Mouse (Mus musculus): ENCODE results near the gene Plcb2.

Plcb2 gene

DNA sequence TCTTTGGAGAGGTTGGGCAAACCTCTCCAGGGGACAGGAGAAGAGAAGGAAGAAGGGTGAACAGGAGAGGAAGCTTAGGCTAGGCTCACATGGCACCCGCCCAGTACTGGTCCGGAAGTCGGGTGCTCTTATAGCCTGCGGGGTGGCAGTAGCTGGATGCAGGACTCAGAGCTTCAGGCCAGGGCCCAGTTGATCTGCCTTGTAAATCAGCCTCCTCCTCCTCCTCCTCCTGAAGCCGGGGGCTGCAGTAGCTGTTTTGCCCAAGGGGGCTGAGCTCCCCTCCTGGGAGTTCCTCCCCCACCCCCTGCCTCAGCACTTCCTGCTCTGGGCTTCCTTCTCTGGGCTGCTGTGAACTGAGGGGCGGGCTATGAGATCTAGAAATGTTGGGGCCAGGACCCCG is at the start of gene Plcb2:
TSS of gene Plcb2 (minus strand) at position 102 of the 400 bp plus-strand sequence.
- no peak for DNase-seq (ENCODE audit: low spot score)

DNA sequence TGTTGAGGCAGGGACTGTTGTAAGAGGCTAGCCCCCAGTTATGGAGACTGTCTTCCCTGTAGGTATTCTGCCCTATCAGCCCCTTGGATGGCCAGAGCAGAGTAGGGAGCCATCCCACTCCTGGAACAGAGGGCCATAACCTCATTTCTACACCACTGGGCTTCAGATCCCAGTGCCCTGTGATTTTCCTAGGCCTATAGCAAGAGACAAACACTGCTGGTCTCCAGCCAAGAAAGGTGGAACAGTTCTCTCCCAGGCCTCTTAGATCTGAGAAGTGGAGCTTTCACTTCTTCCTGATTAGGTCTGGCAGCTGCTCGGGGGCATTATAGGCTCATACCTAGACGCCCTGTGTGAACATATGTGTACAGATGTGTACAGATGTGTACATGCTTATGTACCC is 48.1 kb upstream of the Plcb2 start:
- DNase-seq (ENCODE audit: low spot score): no peak

DNA sequence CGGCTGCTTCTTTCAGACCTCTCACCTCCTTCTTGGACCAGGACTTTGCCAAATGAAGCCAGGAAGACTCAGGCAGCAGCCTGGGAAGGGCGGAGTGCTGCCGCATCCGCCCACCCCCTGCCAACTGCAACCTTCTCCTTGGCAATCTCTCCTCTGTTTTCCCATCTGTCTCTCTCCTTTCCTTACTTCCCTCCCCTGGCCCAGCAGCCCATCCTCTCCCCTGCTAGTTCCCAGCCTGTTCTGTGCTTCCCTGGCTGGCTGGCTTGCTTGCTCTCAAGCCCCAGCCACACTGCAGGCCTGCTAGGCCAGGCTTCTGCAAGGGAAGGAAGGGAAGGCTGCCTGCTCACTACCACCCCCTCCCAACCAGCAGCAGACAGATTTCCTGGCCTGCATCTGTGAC is 47.6 kb upstream of the Plcb2 start:
- no peak for DNase-seq (ENCODE audit: low spot score)

DNA sequence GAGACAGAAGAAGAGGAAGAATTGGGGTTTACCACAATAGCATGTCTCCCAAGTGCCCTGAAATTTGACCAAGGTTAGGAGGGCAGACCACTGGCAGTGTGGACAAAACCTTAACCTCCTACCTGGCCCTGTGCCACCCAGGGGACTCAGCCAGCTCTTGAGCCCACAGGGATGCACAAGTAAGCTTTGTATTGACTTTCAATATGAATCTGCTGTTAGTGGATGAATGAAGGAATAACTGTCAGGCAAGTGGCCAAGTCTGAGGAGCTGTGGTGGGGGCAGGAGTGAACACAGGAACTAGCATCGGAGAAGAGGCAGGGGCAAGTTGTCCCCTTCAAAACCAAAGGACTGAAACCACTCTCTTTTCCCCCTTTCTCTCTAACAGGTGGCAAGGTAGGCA is 47.2 kb upstream of the Plcb2 start:
- DNase-seq (ENCODE audit: low spot score): no peak

DNA sequence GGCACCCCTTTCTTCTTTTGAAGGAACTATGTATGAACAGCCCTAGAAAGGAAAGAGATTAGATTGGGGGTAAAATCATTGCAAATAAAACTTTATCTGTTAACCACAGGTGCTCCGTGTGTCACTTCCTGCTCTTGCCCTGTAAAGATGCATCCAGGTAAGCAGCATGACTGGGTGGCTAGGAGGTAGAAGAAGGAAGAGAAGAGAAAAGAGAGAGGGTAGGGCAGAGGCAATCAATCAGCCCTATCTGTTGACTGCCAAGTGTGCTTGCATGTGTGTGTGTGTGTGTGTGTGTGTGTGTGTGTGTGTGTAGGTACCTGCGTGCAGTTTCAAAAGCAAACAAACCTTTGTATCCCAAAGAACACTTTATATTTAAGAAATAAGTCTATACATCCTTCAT is 46.3 kb upstream of the Plcb2 start:
- DNase-seq (ENCODE audit: low spot score): no peak

DNA sequence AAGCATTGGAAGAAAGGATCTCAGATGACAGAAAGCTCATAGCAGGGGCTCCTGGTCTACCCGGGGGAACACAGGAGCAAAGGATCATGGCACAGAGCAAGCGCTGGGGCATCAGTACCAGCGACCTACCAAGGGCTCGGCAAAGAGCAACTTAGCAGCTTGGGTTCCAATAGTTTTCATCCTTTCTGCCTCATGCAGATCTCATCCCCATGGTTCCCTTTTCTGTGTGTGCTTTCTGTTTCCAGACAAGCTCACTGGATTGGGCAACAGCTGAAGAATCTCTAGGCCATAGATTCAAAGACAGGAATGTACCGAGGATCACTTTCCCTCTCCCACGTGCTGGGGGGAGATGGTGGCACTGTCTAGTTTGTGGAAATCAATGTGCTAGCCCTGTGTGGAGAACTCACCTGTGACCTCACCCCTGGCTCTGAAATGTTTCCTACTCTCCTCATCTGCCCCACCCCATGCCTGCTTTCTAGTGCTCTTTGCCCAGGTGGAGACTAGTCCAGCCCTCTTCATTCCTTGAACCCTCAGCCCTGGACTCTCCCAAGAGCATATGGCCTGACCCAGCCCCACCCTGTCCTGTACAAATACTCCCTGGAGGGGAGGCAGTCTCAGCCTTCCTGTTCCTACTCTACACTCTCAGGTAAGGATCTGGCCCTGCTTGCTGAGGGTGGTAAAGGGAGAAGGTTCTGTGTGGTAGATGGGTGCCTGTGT is 44.1 kb upstream of the Plcb2 start, which contains the start of gene Phgr1:
TSS of gene Phgr1 (plus strand) at position 612 of the 717 bp plus-strand sequence.
- DNase-seq (ENCODE audit: low spot score): no peak

DNA sequence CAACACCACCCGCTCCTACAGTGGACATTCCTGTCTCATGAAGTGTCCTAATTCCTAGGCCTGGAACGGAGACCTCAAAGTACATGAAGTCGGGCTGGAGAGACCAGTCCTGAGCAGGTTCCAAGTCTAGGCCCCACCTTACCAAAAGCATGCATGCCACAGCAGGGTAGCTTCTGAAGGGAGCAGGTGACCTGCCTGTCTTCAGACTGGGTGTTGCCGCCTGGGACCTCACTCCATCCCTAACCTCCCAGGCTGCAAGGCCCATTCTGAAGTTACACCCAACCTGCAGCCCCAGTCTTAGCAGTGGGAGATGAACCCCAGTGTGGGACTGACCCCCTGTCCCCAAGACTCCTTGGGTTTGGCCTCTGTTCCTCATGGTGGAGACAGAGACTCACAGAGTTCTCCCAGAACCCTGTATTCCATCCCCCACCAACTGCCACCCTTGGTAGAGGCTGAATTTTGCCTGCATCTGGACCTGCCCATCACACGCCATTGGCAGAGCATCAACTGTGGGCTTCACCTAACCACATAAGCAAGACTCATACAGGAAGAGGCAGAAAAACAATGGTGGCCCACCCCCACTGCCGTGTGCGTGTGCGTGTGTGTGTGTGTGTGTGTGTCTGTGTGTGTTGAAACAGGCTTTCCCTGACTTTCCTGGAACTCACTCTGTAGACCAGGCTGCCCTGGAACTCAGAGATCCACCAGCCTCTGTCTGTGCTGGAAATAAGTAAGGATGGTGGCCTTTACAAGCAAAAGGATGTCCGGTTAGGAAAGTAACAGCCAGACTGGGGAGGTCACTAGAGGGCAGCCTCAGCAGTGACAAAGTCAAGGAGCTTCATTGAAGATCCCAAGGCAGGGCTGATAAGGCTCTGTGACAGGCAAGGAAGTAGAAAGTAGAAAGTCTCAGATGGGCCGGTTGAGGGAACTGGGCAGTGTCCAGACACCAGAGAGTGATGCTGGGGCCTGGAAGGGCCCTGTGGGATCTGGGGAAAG is 38.1 kb upstream of the Plcb2 start:
- no peak for DNase-seq (ENCODE audit: low spot score)

DNA sequence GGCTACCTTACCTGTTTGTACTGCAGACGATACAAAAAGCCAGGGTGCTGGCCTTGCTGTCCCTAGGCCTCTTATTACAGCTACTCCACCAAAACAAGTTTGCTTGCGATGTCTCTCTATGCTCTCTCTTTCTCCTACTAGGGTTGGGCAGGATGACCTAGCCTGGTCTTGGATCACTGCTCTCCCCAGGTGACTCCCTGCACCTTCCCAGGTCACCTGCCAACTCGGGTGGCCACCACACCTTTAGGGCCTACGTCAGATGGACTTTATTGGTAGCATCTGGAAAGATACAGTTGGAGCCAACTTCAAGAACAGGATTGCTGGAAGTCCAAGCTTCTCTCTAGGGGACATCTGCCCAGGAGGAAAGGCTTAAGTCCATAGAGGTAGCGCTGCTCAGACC is 36.6 kb upstream of the Plcb2 start:
- DNase-seq (ENCODE audit: low spot score): no peak

DNA sequence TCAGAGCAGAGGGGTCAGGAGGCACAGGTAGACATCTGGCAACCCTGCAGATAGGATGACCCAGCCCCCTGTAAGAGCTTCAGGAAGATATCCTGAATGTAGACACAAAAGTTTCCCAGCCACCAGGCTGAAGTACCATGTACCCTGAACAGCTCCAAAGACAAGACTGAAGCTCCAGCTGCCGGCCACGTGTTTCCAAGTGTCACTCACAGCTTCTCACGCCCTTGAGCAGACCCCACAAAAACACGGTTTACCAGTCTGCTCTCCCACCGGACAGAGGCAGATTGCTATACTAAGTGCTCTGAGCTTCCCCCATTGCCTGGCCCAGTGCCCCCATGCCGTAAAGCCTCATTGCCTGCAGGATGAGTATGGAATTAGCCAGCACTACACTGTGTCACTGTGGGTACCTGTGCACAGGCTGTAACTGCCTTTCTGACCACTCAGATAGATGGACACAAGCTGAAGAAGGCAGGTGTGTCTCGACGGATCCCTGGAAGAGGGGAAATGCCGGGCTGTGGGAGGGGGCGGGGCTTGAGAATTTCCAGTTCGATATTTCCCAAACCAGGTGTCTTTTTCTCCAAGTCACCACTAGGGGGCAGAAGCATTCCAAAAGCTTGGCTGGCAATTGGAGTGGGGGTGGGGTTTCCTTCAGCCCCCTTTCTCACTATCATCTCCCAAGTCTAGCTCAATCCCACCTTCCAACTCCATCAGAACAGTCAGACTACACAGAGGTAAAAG is 36.0 kb upstream of the Plcb2 start:
- DNase-seq (ENCODE audit: low spot score): peak; percentile 82

DNA sequence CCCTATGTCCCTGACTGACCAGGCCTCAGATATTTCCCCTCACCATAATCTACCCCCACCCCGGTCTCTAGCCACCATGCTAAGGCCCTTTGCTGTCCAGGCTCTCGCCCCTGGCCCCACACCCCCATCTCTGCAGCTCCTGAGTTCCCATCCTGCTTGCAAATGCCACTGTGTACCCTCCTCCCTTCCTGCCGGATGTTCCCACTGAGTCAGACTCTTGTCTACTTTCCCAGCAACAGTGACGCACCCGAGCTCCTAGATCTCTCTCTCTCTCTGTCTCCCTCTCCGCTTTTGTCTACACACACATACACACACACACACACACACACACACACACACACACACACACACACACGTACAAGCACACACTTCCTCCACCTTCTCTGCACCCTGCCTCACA is 35.2 kb upstream of the Plcb2 start:
- no peak for DNase-seq (ENCODE audit: low spot score)

DNA sequence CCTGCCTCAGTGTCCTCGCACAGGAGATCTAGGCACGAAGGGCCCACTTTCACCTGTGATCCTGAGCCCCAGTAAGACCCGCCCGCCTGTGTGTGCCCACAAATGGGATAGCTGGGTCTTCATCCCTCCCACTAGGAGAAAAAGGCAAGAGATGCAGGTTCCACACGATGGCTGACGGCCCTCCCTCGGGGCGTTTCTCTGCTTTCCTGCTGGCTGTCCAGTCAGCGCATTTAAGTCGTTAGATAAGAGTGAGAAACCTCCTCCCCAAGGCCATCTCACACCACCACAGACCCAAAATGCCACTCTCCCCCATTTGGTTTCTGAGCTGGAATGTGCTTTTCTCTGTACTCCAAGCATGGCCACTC is 34.5 kb upstream of the Plcb2 start:
- DNase-seq (ENCODE audit: low spot score): no peak

DNA sequence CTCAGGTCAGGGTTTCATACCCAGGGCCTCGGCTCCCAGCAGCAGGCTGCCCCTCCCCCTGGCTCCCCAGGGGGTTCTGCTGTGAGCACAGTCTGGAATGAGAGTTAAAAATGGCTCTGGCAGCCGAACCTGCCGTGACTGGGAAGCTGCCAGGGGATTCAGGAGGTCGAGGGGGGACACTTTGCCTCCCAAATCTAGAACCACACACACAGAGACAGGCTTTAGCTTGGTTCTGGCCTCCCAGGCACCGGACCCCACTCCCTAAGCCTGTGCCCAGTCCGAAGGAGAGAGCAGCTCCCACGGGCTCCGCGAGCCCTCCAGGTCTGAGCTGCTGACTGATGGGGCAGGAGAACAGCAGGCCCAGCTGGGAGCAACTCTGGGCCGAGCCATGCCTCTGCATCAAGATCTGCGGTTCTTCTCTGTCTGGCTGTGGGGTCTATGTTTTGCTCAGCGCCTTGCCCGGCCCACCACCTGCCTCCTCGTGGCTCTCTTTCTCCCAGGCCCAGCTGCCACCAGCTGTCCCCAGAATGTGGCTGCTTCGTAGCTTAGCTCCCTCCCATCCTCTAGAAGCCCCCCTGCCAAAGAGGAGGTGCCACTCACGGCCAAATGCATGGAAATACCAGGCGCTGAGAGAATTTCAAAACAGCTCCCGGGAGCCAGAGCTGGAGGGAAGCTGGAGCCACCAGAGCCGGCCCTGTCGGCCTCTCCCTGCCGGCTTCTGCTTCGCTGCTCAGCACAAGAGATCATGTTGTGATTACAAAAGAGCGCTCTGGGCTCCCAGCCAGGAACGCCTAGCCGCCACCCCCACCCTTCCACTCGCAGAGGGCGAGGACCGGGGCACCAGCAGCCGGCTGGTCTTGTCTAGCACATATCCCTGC is 33.9 kb upstream of the Plcb2 start, which contains the start of gene Ccdc9b:
TSS of gene Ccdc9b (minus strand) at position 756 of the 878 bp plus-strand sequence.
- peak; percentile 70 for DNase-seq (ENCODE audit: low spot score)

DNA sequence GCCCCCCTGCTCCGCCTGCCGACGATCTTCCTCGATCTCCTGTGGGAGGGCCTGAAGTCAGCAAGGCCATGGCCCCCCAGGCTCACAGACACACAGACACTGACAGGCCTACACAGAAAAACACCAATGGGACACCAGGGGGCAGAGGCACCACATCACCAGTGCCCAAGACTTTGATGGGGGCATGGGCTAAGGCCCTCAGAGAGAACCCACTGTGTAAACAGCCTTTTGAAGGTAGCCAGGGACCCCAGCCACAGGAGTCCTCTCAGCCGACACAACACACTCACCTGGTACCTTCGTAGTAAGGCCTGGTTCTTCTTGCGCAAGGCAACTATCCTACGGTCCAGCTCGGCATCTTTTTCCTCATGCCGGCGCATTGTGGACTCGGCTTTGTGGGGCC is 33.1 kb upstream of the Plcb2 start:
- DNase-seq (ENCODE audit: low spot score): no peak

DNA sequence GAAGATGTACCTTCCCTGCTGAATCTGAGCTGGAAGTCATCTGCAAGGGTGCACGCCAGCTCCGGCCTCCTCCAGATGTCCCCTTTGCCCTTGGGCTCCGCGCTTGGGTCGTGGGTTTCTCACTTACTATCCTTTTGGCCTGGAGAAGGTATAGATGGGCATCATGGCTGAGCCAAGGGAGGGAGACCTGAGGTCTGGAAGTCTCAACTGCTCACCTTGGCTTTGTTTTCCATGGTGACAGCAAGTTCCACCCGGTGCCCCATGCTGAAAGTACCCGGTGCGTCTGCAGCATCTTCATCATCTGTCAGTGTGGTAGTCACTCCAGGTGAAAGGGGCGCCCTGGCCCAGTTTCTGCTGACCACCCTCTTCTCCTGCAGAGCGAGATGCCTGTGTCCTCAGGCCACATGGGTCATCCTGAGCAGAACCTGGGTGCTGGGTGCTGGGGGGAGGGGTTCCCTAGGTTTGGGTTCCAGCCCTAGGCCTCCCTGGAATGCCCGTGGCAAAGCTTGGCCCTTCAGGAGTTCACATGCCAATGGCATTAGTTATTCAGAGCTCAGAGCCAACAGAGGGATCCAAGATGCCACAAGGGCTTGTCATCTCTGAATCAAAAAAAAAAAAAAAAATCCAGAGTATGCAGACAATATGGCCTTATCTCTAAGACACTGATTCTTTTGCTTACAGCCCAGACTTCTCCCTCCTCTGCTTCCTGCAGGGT is 32.2 kb upstream of the Plcb2 start:
- DNase-seq (ENCODE audit: low spot score): no peak

DNA sequence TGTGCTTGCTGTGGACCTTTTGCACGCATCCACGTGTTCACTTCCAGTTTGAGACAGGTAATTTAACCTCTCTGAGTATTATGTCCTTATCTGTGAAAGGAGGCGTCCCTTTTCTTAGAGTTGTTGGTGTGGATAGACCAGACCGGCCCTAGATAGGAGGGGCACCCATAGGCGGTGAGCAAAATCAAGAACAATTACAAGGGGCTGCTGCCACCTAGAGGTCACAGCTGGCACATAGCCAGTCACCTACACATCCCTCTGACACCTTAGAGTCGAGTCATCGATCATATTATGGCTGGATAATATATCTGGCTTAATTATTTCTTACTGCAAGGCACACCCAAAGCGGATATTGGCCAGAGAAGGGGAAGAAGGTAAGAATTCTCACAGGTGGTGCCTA is 31.6 kb upstream of the Plcb2 start:
- peak; percentile 87 for DNase-seq (ENCODE audit: low spot score)

DNA sequence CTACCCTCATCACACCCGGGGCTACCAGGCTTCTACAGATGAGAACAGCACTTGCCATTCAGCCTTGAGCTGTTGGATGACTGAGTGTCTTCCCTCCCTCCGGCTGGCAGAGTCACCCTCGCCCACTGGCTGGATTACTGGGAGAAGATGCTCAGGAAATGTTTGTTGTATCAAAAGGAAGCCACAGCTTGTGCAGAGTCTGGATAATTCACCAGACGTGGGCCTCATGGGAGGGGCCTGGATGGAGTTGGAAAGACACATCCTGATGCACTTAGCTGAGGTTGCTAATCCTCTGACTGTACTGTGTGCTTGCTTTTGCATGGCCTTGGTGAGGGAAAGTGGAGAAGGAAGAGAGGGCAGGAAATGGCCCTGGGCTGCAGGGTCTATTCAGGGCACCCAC is 27.9 kb upstream of the Plcb2 start:
- no peak for DNase-seq (ENCODE audit: low spot score)

DNA sequence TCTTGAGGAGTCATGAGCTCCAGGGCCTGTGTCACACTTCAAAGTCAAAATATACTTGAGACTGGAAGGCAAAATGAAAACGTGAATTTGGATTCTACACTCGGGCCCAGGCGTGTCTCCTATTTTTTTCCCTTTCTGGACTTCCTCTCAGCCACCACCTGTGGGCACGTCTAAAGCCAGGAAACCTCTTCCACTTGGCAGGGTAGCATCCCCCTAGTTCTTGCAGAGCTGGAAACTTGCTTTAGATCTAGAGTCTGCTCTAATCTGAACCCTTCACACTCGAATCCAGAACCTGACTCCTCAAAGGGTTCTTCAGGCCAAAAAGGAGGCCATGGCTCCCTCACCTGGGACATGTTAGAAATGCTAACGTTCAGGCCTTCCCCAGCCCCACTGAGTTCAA is 27.2 kb upstream of the Plcb2 start:
- no peak for DNase-seq (ENCODE audit: low spot score)

DNA sequence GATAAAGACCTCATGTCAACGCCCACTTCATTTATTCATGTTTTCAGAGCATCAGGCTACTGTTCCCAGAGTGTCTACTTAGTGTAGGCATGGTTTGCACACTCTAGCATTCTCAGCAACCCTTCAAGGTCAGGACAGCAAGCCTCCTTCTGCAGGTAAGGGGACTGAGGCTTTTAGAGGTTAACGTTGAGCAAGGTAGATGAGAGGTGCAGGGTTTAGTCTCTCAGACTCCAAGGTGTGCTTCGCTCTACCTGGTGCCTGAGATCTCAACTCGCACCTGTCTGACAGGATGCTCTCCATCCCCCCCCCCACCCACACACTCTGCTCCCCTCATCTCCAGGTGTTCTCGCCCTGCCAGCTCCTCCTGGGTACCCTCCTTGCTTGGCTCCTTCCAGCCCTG is 25.9 kb upstream of the Plcb2 start:
- DNase-seq (ENCODE audit: low spot score): no peak

DNA sequence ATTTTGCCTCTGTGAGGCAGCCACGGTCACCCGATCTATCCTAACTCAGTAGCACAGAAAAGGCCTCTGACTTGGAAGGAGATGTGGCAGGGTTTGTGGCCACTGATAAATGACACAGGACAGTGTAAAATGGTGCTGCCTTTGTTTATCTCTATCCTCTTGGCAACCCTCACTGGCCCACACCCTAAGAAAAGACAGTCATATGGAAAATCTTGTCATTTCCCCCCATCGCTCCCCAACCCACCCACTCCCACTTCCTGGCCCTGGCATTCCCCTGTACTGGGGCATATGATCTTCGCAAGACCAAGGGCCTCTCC is 24.5 kb upstream of the Plcb2 start:
- DNase-seq (ENCODE audit: low spot score): no peak

DNA sequence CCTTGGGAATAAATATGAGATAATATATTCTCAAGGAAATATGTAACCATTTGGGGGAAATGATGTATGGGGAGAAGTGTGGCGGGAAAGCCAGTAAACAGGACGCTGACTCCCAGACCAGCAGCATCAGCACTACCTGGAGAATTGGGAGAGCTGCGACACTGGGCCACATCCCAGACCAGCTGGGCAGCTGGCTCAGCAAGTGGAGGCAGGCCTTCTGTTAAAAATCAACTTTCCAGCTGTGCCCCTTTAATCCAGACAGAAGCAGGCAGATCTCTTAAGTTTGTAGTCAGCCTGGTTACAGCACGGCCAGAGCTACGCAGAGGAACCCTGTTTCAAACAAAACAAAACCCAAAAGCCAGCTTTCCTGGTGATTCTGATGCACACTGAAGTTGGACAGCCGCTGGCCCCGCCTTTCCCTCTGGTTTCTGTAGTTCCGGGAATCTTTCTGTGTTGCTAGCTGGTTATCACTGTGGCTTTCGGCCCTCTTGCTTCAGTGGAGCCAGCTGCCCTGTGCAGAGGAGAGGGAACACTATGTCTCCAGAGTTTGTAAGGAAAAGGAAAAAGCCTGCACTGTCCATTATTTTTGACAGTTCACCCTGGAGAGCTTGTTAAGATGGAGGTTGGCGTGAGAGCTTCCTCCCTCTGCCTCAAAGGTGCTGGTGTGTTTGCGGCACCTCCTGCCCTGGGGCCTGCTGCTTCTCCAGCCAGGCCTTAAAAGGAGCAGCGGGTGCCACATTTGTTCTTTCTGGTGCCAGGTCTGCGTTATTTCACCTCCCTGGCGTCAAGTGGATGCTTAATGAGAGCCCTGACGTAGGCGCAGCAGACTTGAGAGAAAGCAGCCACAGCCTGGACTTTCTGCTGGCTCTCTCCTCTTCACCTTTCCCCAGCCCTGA is 23.9 kb upstream of the Plcb2 start:
- no peak for DNase-seq (ENCODE audit: low spot score)
